Comparison of ENCODE assay signal across 8 mouse cellular contexts in the genomic region with DNA sequence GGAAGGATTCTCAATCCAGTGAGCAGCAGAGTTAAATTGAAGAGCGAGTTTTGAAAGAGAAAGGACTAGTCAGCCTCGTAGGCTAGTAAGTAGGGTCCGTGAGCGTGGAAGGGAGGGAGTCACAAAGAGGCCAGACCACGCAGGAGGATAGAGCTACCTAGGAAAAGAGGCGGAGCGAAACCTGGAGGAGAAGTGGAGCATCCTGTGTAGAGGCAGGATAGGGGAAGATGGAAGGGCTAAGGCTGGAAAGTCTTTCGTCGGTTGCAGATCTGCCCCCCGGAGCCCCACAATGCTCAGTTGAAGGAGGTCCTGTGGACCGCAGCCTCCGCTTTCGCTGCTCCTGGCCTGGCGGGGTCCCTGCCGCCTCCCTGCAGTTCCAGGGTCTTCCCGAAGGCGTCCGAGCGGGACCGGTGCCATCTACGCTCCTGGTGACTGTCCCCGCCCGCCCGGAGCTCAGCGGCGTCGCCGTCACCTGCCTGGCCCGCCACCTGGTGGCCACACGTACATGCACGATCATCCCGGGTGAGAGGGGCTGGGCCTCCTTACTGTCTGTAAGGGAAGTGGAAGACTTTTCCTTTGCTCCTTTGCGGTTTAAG. TPM values are rescaled to one million over a fixed set of nuclear protein-coding genes. Genes with fewer than 3 reads are reported as not detected.
DNase-seq lines count a peak whose midpoint lies in the region; ATAC-seq lines count a peak whose summit lies in the region.

No protein-coding gene starts in this region.

- DNase-seq in layer of hippocampus, adult 11-12 months (ENCODE audit: low spot score) = peak; percentile 72
- DNase-seq in layer of hippocampus, adult 9-10 months (ENCODE audit: low spot score) = no peak
- peak; percentile 88 for DNase-seq in embryo, embryonic 11 days
- peak; percentile 77 to 88 for DNase-seq in gastrocnemius, postnatal 4 days (ENCODE audit: low spot score in 2 of 2)
- peak; percentile 65 for DNase-seq in spleen, adult 12 weeks (ENCODE audit: low spot score)

- no peaks in the 10 kb centered on the region for H3K36me3 ChIP-seq in intestine, embryonic 16.5 days (ENCODE audit: control insufficient read depth, insufficient read depth, low read length)
- no peaks in the 10 kb centered on the region for H3K36me3 ChIP-seq in limb, embryonic 12.5 days
- no peaks in the 10 kb centered on the region for H3K36me3 ChIP-seq in midbrain, embryonic 13.5 days

- peak overlapping the region; percentile 69 for H3K9ac ChIP-seq in intestine, embryonic 16.5 days (ENCODE audit: low read depth, low read length)
- H3K9ac ChIP-seq in limb, embryonic 12.5 days (replicated peaks) = peak overlapping the region; percentile 37; the same call in 1 of the 2 replicates
- H3K9ac ChIP-seq in midbrain, embryonic 13.5 days (replicated peaks) = peak overlapping the region; percentile 54

- no peaks in the 10 kb centered on the region for H3K9me3 ChIP-seq in intestine, embryonic 16.5 days (ENCODE audit: control insufficient read depth, low read length)
- no peaks in the 10 kb centered on the region for H3K9me3 ChIP-seq in limb, embryonic 12.5 days
- H3K9me3 ChIP-seq in midbrain, embryonic 13.5 days = no peaks in the 10 kb centered on the region

- peak; percentile 76 for ATAC-seq in intestine, embryonic 16.5 days
- peak; percentile 49 for ATAC-seq in limb, embryonic 12.5 days (ENCODE audit: insufficient number of reproducible peaks, insufficient read depth, low FRiP score, low TSS enrichment, low read depth)
- ATAC-seq in midbrain, embryonic 13.5 days = peak; percentile 69

- H3K4me2 ChIP-seq in intestine, embryonic 16.5 days (ENCODE audit: low read depth, low read length) = peak overlapping the region; percentile 99
- H3K4me2 ChIP-seq in limb, embryonic 12.5 days = peak overlapping the region; percentile 82
- H3K4me2 ChIP-seq in midbrain, embryonic 13.5 days (replicated peaks) = peak overlapping the region; percentile 76

- peak overlapping the region; percentile 35; the same call in 1 of the 2 replicates for H3K27ac ChIP-seq in intestine, embryonic 16.5 days (ENCODE audit: low read length)
- H3K27ac ChIP-seq in limb, embryonic 12.5 days = no peak overlapping the region
- H3K27ac ChIP-seq in midbrain, embryonic 13.5 days = no peak overlapping the region

- 1% methylated on average over 33 of the region's 33 CpGs for WGBS in intestine, embryonic 16.5 days
- 1% methylated on average over 33 of the region's 33 CpGs for WGBS in limb, embryonic 12.5 days
- 2% methylated on average over 32 of the region's 33 CpGs for WGBS in midbrain, embryonic 13.5 days

- peak overlapping the region; percentile 59 for H3K4me3 ChIP-seq in intestine, embryonic 16.5 days (ENCODE audit: low read length)
- peak overlapping the region; percentile 48 for H3K4me3 ChIP-seq in limb, embryonic 12.5 days (replicated peaks)
- peak overlapping the region; percentile 49 for H3K4me3 ChIP-seq in midbrain, embryonic 13.5 days (replicated peaks)

- no peaks in the 10 kb centered on the region for H3K27me3 ChIP-seq in intestine, embryonic 16.5 days (replicated peaks; ENCODE audit: control insufficient read depth, insufficient read depth, low read length)
- peaks cover 46% of the 10 kb centered on the region for H3K27me3 ChIP-seq in limb, embryonic 12.5 days
- H3K27me3 ChIP-seq in midbrain, embryonic 13.5 days = peaks cover 24% of the 10 kb centered on the region

- no peaks in the 10 kb centered on the region for H3K4me1 ChIP-seq in intestine, embryonic 16.5 days (ENCODE audit: control insufficient read depth, insufficient read depth, low read length)
- H3K4me1 ChIP-seq in limb, embryonic 12.5 days (replicated peaks) = peaks cover 17% of the 10 kb centered on the region; the same call in 1 of the 2 replicates
- H3K4me1 ChIP-seq in midbrain, embryonic 13.5 days (replicated peaks) = peaks cover 18% of the 10 kb centered on the region

RNA-seq across cellular contexts. Expression of a gene that starts 3.2 kb away (rescaled TPM):
- total RNA-seq in gastrocnemius, postnatal 4 days (2021) = 1 to 10 TPM; 3.7 to 4.9 TPM
- polyA plus RNA-seq in intestine, embryonic 16.5 days (2015; fragmentation: Nextera tagmentation; extraction: Ambion mirVana) = 2.7 and 2.8 TPM in 2 replicates
- polyA plus RNA-seq in limb, embryonic 12.5 days (2016; fragmentation: Nextera tagmentation; extraction: Ambion mirVana) = 1.8 and 3.7 TPM in 2 replicates
- 7.8 and 10.3 TPM in 2 replicates for polyA plus RNA-seq in midbrain, embryonic 13.5 days (2015; fragmentation: Nextera tagmentation; extraction: Ambion mirVana)

RNA-seq across cellular contexts. Expression of a gene that starts 22.3 kb away (rescaled TPM):
- 1 to 10 TPM; 1.2 to 1.4 TPM for total RNA-seq in gastrocnemius, postnatal 4 days (2021)
- 0.20 and 0.32 TPM in 2 replicates for polyA plus RNA-seq in intestine, embryonic 16.5 days (2015; fragmentation: Nextera tagmentation; extraction: Ambion mirVana)
- polyA plus RNA-seq in limb, embryonic 12.5 days (2016; fragmentation: Nextera tagmentation; extraction: Ambion mirVana) = 1.1 TPM in 1 of 2 replicates, not detected in the other
- polyA plus RNA-seq in midbrain, embryonic 13.5 days (2015; fragmentation: Nextera tagmentation; extraction: Ambion mirVana) = 0.48 TPM in 1 of 2 replicates, not detected in the other

RNA-seq across cellular contexts. Expression of a gene that starts 22.3 kb away (rescaled TPM):
- total RNA-seq in gastrocnemius, postnatal 4 days (2021) = 100 to 1,000 TPM; 408 to 443 TPM
- 551 and 568 TPM in 2 replicates for polyA plus RNA-seq in intestine, embryonic 16.5 days (2015; fragmentation: Nextera tagmentation; extraction: Ambion mirVana)
- 236 and 240 TPM in 2 replicates for polyA plus RNA-seq in limb, embryonic 12.5 days (2016; fragmentation: Nextera tagmentation; extraction: Ambion mirVana)
- 142 TPM in 2 replicates for polyA plus RNA-seq in midbrain, embryonic 13.5 days (2015; fragmentation: Nextera tagmentation; extraction: Ambion mirVana)

RNA-seq across cellular contexts. Expression of a gene that starts 23.7 kb away (rescaled TPM):
- under 1 TPM; 0.54 to 0.64 TPM for total RNA-seq in gastrocnemius, postnatal 4 days (2021)
- 0.33 and 0.38 TPM in 2 replicates for polyA plus RNA-seq in intestine, embryonic 16.5 days (2015; fragmentation: Nextera tagmentation; extraction: Ambion mirVana)
- polyA plus RNA-seq in limb, embryonic 12.5 days (2016; fragmentation: Nextera tagmentation; extraction: Ambion mirVana) = 1.4 and 1.7 TPM in 2 replicates
- polyA plus RNA-seq in midbrain, embryonic 13.5 days (2015; fragmentation: Nextera tagmentation; extraction: Ambion mirVana) = 6.3 and 7.5 TPM in 2 replicates

RNA-seq across cellular contexts. Expression of a gene that starts 25.6 kb away (rescaled TPM):
- total RNA-seq in gastrocnemius, postnatal 4 days (2021) = not detected
- polyA plus RNA-seq in intestine, embryonic 16.5 days (2015; fragmentation: Nextera tagmentation; extraction: Ambion mirVana) = not detected in 2 replicates
- not detected in 2 replicates for polyA plus RNA-seq in limb, embryonic 12.5 days (2016; fragmentation: Nextera tagmentation; extraction: Ambion mirVana)
- polyA plus RNA-seq in midbrain, embryonic 13.5 days (2015; fragmentation: Nextera tagmentation; extraction: Ambion mirVana) = not detected in 2 replicates
